8 mouse cellular contexts compared by ENCODE assay signal in the genomic region with DNA sequence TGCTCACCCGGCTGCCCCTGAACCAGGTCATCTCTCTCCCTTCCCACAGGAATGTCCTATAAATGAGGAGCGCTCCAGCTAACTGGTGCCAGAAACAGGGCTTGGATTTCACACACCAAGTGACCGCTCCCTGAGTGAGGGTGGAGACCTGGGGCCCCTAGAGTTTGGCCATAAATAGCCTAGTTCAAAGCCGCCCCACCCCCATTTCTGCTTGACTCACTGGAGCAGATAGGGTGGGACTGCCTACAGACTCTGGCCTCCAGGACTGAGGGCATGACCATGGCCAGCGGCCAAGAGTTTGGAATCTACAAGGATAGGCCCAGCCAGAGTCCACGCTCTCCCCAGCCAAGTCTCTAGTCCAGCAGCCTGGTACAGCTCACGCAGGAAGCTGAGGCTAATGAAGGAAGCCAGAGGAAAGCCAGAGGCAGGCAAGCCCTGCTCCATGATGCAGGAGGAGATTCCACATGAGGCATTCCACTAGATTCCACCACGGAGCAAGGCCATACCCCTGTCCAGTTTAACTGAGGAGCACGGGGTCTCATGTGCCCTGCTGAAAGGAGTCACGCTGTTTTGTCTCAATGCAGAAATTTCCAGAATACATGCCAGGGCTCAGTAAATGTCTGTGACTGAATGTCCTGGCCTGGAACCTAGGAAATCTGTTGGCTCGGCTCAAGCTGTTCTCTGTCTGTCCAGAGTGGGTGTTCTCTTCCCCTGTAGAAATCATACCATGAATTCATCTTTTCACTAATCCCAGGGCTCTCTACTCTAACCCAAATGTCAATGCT. TPM values are rescaled to one million over a fixed set of nuclear protein-coding genes. Genes with fewer than 3 reads are reported as not detected.
DNase-seq lines count a peak whose midpoint lies in the region; ATAC-seq and TF ChIP-seq lines count a peak whose summit lies in the region.

No protein-coding gene starts in this region.

- no peaks in the 10 kb centered on the region for H3K9me3 ChIP-seq in liver, embryonic 13.5 days (replicated peaks)
- H3K9me3 ChIP-seq in stomach, embryonic 14.5 days (ENCODE audit: control insufficient read depth, low read depth, low read length), result no peaks in the 10 kb centered on the region

- ATAC-seq in liver, embryonic 13.5 days (ENCODE audit: low read depth), result peak; percentile 78
- ATAC-seq in stomach, embryonic 14.5 days (ENCODE audit: insufficient number of reproducible peaks, insufficient read depth, low FRiP score, low read depth), result peak; percentile 37; the same call in 1 of the 2 replicates

- no peak overlapping the region for H3K4me2 ChIP-seq in liver, embryonic 13.5 days
- H3K4me2 ChIP-seq in stomach, embryonic 14.5 days (replicated peaks; ENCODE audit: low read depth, low read length), result no peak overlapping the region

- peak; percentile 9 for DNase-seq in retina, postnatal 1 day
- no peak for DNase-seq in retina, embryonic 14.5 days (ENCODE audit: low spot score)
- peak; percentile 86 to 88 for DNase-seq in heart, postnatal 36 days
- DNase-seq in liver, embryonic 13.5 days, result no peak
- no peak for DNase-seq in frontal cortex, postnatal 25 days (ENCODE audit: low spot score in 2 of 2)
- DNase-seq in c-Kit-positive CD71-positive TER-119-positive erythroid progenitor cells, embryonic 14.5 days (ENCODE audit: low spot score), result no peak

- H3K36me3 ChIP-seq in liver, embryonic 13.5 days, result no peaks in the 10 kb centered on the region
- H3K36me3 ChIP-seq in stomach, embryonic 14.5 days (ENCODE audit: control insufficient read depth, insufficient read depth, low read length), result no peaks in the 10 kb centered on the region

- peaks cover 6% of the 10 kb centered on the region for H3K4me1 ChIP-seq in embryonic fibroblast, embryonic 13.5 days (ENCODE audit: control insufficient read depth, insufficient read depth, low read length)
- H3K4me1 ChIP-seq in liver, embryonic 13.5 days (replicated peaks), result peaks cover 14% of the 10 kb centered on the region
- no peaks in the 10 kb centered on the region for H3K4me1 ChIP-seq in stomach, embryonic 14.5 days (ENCODE audit: control insufficient read depth, insufficient read depth, low read length)

- no peaks in the 10 kb centered on the region for H3K27me3 ChIP-seq in liver, embryonic 13.5 days
- no peaks in the 10 kb centered on the region for H3K27me3 ChIP-seq in stomach, embryonic 14.5 days (ENCODE audit: control insufficient read depth, insufficient read depth, low read length)

- no peak overlapping the region for H3K4me3 ChIP-seq in embryonic fibroblast, embryonic 13.5 days (ENCODE audit: insufficient read depth, low read length)
- no peak overlapping the region for H3K4me3 ChIP-seq in liver, embryonic 13.5 days (replicated peaks)
- H3K4me3 ChIP-seq in stomach, embryonic 14.5 days (ENCODE audit: low read depth, low read length), result no peak overlapping the region

- 66% methylated on average over 11 of the region's 11 CpGs for WGBS in liver, embryonic 13.5 days (ENCODE audit: insufficient replicate concordance)
- WGBS in stomach, embryonic 14.5 days, result 73% methylated on average over 11 of the region's 11 CpGs

- peak; percentile 33; the same call in 1 of the 2 replicates for TF ChIP-seq POLR2A in embryonic fibroblast, embryonic 13.5 days (IDR thresholded peaks at IDR 0.05; ENCODE audit: low read depth, low read length)

- intact Hi-C loops in heart, postnatal 36 days (cut with DNase I), result no loop called here

- no peak overlapping the region for H3K9ac ChIP-seq in liver, embryonic 13.5 days
- H3K9ac ChIP-seq in stomach, embryonic 14.5 days (replicated peaks; ENCODE audit: low read depth, low read length), result no peak overlapping the region

- no peak for TF ChIP-seq CTCF in embryonic fibroblast, embryonic 13.5 days (IDR thresholded peaks at IDR 0.05; ENCODE audit: borderline replicate concordance, insufficient read depth, low read length)

- peak overlapping the region; percentile 89 for H3K27ac ChIP-seq in embryonic fibroblast, embryonic 13.5 days (ENCODE audit: insufficient read depth, low read length)
- H3K27ac ChIP-seq in liver, embryonic 13.5 days, result peak overlapping the region; percentile 57
- no peak overlapping the region for H3K27ac ChIP-seq in stomach, embryonic 14.5 days (ENCODE audit: low read length)

RNA-seq across cellular contexts. Expression of gene Snta1, which starts 17.5 kb away (rescaled TPM):
- polyA plus RNA-seq in embryonic fibroblast, embryonic 13.5 days (2011; ENCODE audit: insufficient read length, low read depth, missing spikeins), result 17.1 and 18.5 TPM in 2 replicates
- 10 to 100 TPM; 70.2 to 99.0 TPM for total RNA-seq in heart, postnatal 36 days (2021)
- polyA plus RNA-seq in liver, embryonic 13.5 days (2015; fragmentation: Nextera tagmentation; extraction: Ambion mirVana), result 1.7 and 2.0 TPM in 2 replicates
- 2.4 and 3.1 TPM in 2 replicates for polyA plus RNA-seq in stomach, embryonic 14.5 days (2014; fragmentation: Nextera tagmentation; extraction: Ambion mirVana)

RNA-seq across cellular contexts. Expression of gene Cdk5rap1, which starts 17.6 kb away (rescaled TPM):
- 9.3 and 10.0 TPM in 2 replicates for polyA plus RNA-seq in embryonic fibroblast, embryonic 13.5 days (2011; ENCODE audit: insufficient read length, low read depth, missing spikeins)
- 10 to 100 TPM; 20.4 to 23.7 TPM for total RNA-seq in heart, postnatal 36 days (2021)
- 18.0 and 18.9 TPM in 2 replicates for polyA plus RNA-seq in liver, embryonic 13.5 days (2015; fragmentation: Nextera tagmentation; extraction: Ambion mirVana)
- 12.2 and 15.8 TPM in 2 replicates for polyA plus RNA-seq in stomach, embryonic 14.5 days (2014; fragmentation: Nextera tagmentation; extraction: Ambion mirVana)

RNA-seq across cellular contexts. Expression of gene Cbfa2t2, which starts 45.9 kb away (rescaled TPM):
- polyA plus RNA-seq in embryonic fibroblast, embryonic 13.5 days (2011; ENCODE audit: insufficient read length, low read depth, missing spikeins), result 36.8 and 47.6 TPM in 2 replicates
- total RNA-seq in heart, postnatal 36 days (2021), result 10 to 100 TPM; 13.7 to 15.9 TPM
- polyA plus RNA-seq in liver, embryonic 13.5 days (2015; fragmentation: Nextera tagmentation; extraction: Ambion mirVana), result 8.4 and 9.6 TPM in 2 replicates
- polyA plus RNA-seq in stomach, embryonic 14.5 days (2014; fragmentation: Nextera tagmentation; extraction: Ambion mirVana), result 43.6 and 45.3 TPM in 2 replicates

Comparison
In these comparisons a context has a peak if more than half of its experiments do, and no peak if none do; other contexts are left out.
1. DNase-seq: peak in retina, postnatal 1 day (single experiment) and heart, postnatal 36 days (2 of 2); none in retina, embryonic 14.5 days (single experiment), liver, embryonic 13.5 days (single experiment), frontal cortex, postnatal 25 days (0 of 2) and c-Kit-positive CD71-positive TER-119-positive erythroid progenitor cells, embryonic 14.5 days (single experiment).